Mouse (Mus musculus) forebrain, embryonic 16.5 days (tissue): ENCODE results near the gene Elob. TPM values are rescaled to one million over a fixed set of nuclear protein-coding genes. Genes with fewer than 3 reads are reported as not detected.

Experiments
- ATAC-seq: fragments of 200-750 bp; cut with Nextera tagmentation; 2 replicates; pipeline ENCODE4 v1.8.0; 2017; ENCODE audit warnings: mild to moderate bottlenecking, moderate library complexity
- H3K27ac ChIP-seq: fragments of 300-500 bp; sonication (generic); 2 replicates; pipeline ENCODE4 v1.5.1; 2014; ENCODE audit warnings: low read length, control low read depth
- H3K27me3 ChIP-seq: fragments of 300-500 bp; sonication (generic); replicated peaks from 2 replicates; pipeline ENCODE4 v1.6.1; 2014; ENCODE audit warnings: low read length; ENCODE audit not compliant: control insufficient read depth, insufficient read depth
- H3K36me3 ChIP-seq: fragments of 300-500 bp; sonication (generic); 2 replicates; pipeline ENCODE4 v1.6.1; 2014; ENCODE audit not compliant: control insufficient read depth, insufficient read depth
- H3K4me1 ChIP-seq: fragments of 300-500 bp; sonication (generic); replicated peaks from 2 replicates; pipeline ENCODE4 v1.6.1; 2014; ENCODE audit warnings: low read length; ENCODE audit not compliant: control insufficient read depth, insufficient read depth
- H3K4me2 ChIP-seq: fragments of 300-500 bp; sonication (generic); 2 replicates; pipeline ENCODE4 v1.6.1; 2014; ENCODE audit warnings: mild to moderate bottlenecking, low read length, control low read depth
- H3K4me3 ChIP-seq: fragments of 300-500 bp; sonication (generic); replicated peaks from 2 replicates; pipeline ENCODE4 v1.5.1; 2014; ENCODE audit warnings: mild to moderate bottlenecking, low read length, control low read depth
- H3K9ac ChIP-seq: fragments of 300-500 bp; sonication (generic); replicated peaks from 2 replicates; pipeline ENCODE4 v1.6.1; 2014; ENCODE audit warnings: low read depth, low read length, control low read depth
- H3K9me3 ChIP-seq: fragments of 300-500 bp; sonication (generic); 2 replicates; pipeline ENCODE4 v1.6.1; 2016; ENCODE audit warnings: low read length; ENCODE audit not compliant: control insufficient read depth
- WGBS: fragments of 180-500 bp; shearing (Covaris S2); extraction: QIAGEN DNeasy Blood & Tissue Kit; methylation state at CpG from one replicate; pipeline ENCODE4 v1.1.7; 2014; 5-methylcytosine and 5-hydroxymethylcytosine counted together
- polyA plus RNA-seq: library from polyadenylated mRNA; unstranded; fragments of >200 nt; fragmentation: Nextera tagmentation; extraction: Ambion mirVana; gene quantifications from 2 replicates; pipeline ENCODE4 v1.2.1, GENCODE M21; 2015

Elob gene
- polyA plus RNA-seq, result 1,002 and 1,034 TPM in 2 replicates

GRCm38 (mm10) chr17:23829064-23829619 is at the start of gene Elob:
Elob (minus strand) TSS chr17:23829136.
- H3K9me3 ChIP-seq, result no peaks in the 10 kb centered on the region
- ATAC-seq, result peak; percentile 96
- peak within 1 kb of the TSS; percentile 80 for H3K4me3 ChIP-seq
- H3K36me3 ChIP-seq, result peaks cover 7% of the 10 kb centered on the region; the same call in 1 of the 2 replicates
- peaks cover 7% of the 10 kb centered on the region for H3K27me3 ChIP-seq
- H3K4me2 ChIP-seq, result peak within 1 kb of the TSS; percentile 79
- 1% methylated on average over 20 of the region's 42 CpGs for WGBS
- peak within 1 kb of the TSS; percentile 76 for H3K9ac ChIP-seq
- peaks cover 18% of the 10 kb centered on the region for H3K4me1 ChIP-seq
- H3K27ac ChIP-seq, result peak within 1 kb of the TSS; percentile 98

- no peak overlapping the region for H3K4me3 ChIP-seq
- no peak overlapping the region for H3K4me2 ChIP-seq
- H3K27ac ChIP-seq, result no peak overlapping the region
- H3K4me1 ChIP-seq, result no peaks in the 10 kb centered on the region
- peak; percentile 52 for ATAC-seq
- H3K9me3 ChIP-seq, result no peaks in the 10 kb centered on the region
- H3K36me3 ChIP-seq, result no peaks in the 10 kb centered on the region
- H3K9ac ChIP-seq, result no peak overlapping the region
- 74% methylated on average over 2 of the region's 2 CpGs for WGBS
- no peaks in the 10 kb centered on the region for H3K27me3 ChIP-seq
These were observed 48.2 kb upstream of the Elob start for GRCm38 (mm10) chr17:23877166-23877565.

GRCm38 (mm10) chr17:23876741-23877140 is 47.8 kb upstream of the Elob start:
- peak; percentile 78 for ATAC-seq
- 30% methylated on average over 3 of the region's 3 CpGs for WGBS
- H3K27me3 ChIP-seq, result no peaks in the 10 kb centered on the region
- H3K4me1 ChIP-seq, result no peaks in the 10 kb centered on the region
- no peak overlapping the region for H3K4me2 ChIP-seq
- H3K9ac ChIP-seq, result no peak overlapping the region
- no peaks in the 10 kb centered on the region for H3K9me3 ChIP-seq
- no peak overlapping the region for H3K4me3 ChIP-seq
- no peaks in the 10 kb centered on the region for H3K36me3 ChIP-seq
- H3K27ac ChIP-seq, result no peak overlapping the region

GRCm38 (mm10) chr17:23873884-23874856 is 45.2 kb upstream of the Elob start:
- Histone ChIP-seq H3K9ac (no peak overlapping the region), H3K27ac (no peak overlapping the region), H3K4me2 (no peak overlapping the region), H3K27me3 (no peaks in the 10 kb centered on the region), H3K4me3 (no peak overlapping the region), H3K4me1 (no peaks in the 10 kb centered on the region), H3K36me3 (no peaks in the 10 kb centered on the region), H3K9me3 (no peaks in the 10 kb centered on the region)
- 46% methylated on average over 8 of the region's 8 CpGs for WGBS
- no peak for ATAC-seq

- no peak for ATAC-seq
- Histone ChIP-seq H3K4me2 (no peak overlapping the region), H3K27ac (no peak overlapping the region), H3K4me1 (no peaks in the 10 kb centered on the region), H3K27me3 (no peaks in the 10 kb centered on the region), H3K36me3 (no peaks in the 10 kb centered on the region), H3K9ac (no peak overlapping the region), H3K4me3 (no peak overlapping the region), H3K9me3 (no peaks in the 10 kb centered on the region)
- WGBS, result 91% methylated on average over 11 of the region's 11 CpGs
These were observed 39.6 kb upstream of the Elob start for GRCm38 (mm10) chr17:23868513-23868912.

- no peak within 1 kb of the TSS for H3K4me2 ChIP-seq
- H3K4me3 ChIP-seq, result no peak within 1 kb of the TSS
- H3K27ac ChIP-seq, result no peak within 1 kb of the TSS
- 84% methylated on average over 15 of the region's 15 CpGs for WGBS
- no peaks in the 10 kb centered on the region for H3K4me1 ChIP-seq
- H3K9ac ChIP-seq, result no peak within 1 kb of the TSS
- no peak for ATAC-seq
- no peaks in the 10 kb centered on the region for H3K9me3 ChIP-seq
- no peaks in the 10 kb centered on the region for H3K27me3 ChIP-seq
- no peaks in the 10 kb centered on the region for H3K36me3 ChIP-seq
These were observed 38.8 kb upstream of the Elob start, which contains the start of gene Prss21 for GRCm38 (mm10) chr17:23867756-23868155. Prss21 (plus strand) TSS chr17:23868056.

- 90% methylated on average over 4 of the region's 4 CpGs for WGBS
- H3K4me1 ChIP-seq, result no peaks in the 10 kb centered on the region
- no peak overlapping the region for H3K4me3 ChIP-seq
- no peak for ATAC-seq
- H3K9ac ChIP-seq, result no peak overlapping the region
- no peaks in the 10 kb centered on the region for H3K9me3 ChIP-seq
- no peak overlapping the region for H3K27ac ChIP-seq
- no peaks in the 10 kb centered on the region for H3K27me3 ChIP-seq
- no peaks in the 10 kb centered on the region for H3K36me3 ChIP-seq
- no peak overlapping the region for H3K4me2 ChIP-seq
These were observed 34.0 kb upstream of the Elob start for GRCm38 (mm10) chr17:23862926-23863325.

- 82% methylated on average over 2 of the region's 2 CpGs for WGBS
- ATAC-seq, result no peak
- Histone ChIP-seq H3K27ac (no peak overlapping the region), H3K4me3 (no peak overlapping the region), H3K4me2 (no peak overlapping the region), H3K4me1 (no peaks in the 10 kb centered on the region), H3K27me3 (no peaks in the 10 kb centered on the region), H3K9me3 (no peaks in the 10 kb centered on the region), H3K36me3 (no peaks in the 10 kb centered on the region), H3K9ac (no peak overlapping the region)
These were observed 29.0 kb upstream of the Elob start for GRCm38 (mm10) chr17:23857913-23858312.

GRCm38 (mm10) chr17:23857193-23857592 is 28.3 kb upstream of the Elob start:
- 87% methylated on average over 6 of the region's 6 CpGs for WGBS

More at GRCm38 (mm10) chr17:23857193-23857592, 28.3 kb upstream of the Elob start:
- no peak overlapping the region for H3K4me3 ChIP-seq
- H3K4me2 ChIP-seq, result no peak overlapping the region
- no peaks in the 10 kb centered on the region for H3K36me3 ChIP-seq
- no peak overlapping the region for H3K27ac ChIP-seq
- no peaks in the 10 kb centered on the region for H3K27me3 ChIP-seq
- ATAC-seq, result no peak
- no peaks in the 10 kb centered on the region for H3K4me1 ChIP-seq
- H3K9me3 ChIP-seq, result no peaks in the 10 kb centered on the region
- no peak overlapping the region for H3K9ac ChIP-seq
